Mouse (Mus musculus): ENCODE results near the gene T.

The T gene

GRCm38 (mm10) chr17:8433121-8433977 lies 874 bp upstream of the T start:
- no peak for DNase-seq (ENCODE audit: low read depth, low spot score)

GRCm38 (mm10) chr17:8436184-8436583 lies 2.0 kb downstream of the T start:
- DNase-seq (ENCODE audit: low read depth, low spot score): no peak

GRCm38 (mm10) chr17:8444062-8444461 lies 9.8 kb downstream of the T start:
- no peak for DNase-seq (ENCODE audit: low read depth, low spot score)

- no peak for DNase-seq (ENCODE audit: low read depth, low spot score)
Measured at GRCm38 (mm10) chr17:8447676-8448192, 13.5 kb downstream of the T start.

GRCm38 (mm10) chr17:8448324-8448723 lies 14.1 kb downstream of the T start:
- DNase-seq (ENCODE audit: low read depth, low spot score): no peak

- no peak for DNase-seq (ENCODE audit: low read depth, low spot score)
Measured at GRCm38 (mm10) chr17:8455196-8455595, 21.0 kb downstream of the T start.

GRCm38 (mm10) chr17:8455601-8456000 lies 21.4 kb downstream of the T start:
- DNase-seq (ENCODE audit: low read depth, low spot score): no peak

- DNase-seq (ENCODE audit: low read depth, low spot score): no peak
Measured at GRCm38 (mm10) chr17:8456856-8457460, 22.7 kb downstream of the T start.

GRCm38 (mm10) chr17:8461568-8461967 lies 27.3 kb downstream of the T start:
- peak; percentile 65 for DNase-seq (ENCODE audit: low read depth, low spot score)

- DNase-seq (ENCODE audit: low read depth, low spot score): peak; percentile 85
Measured at GRCm38 (mm10) chr17:8463482-8464128, 29.4 kb downstream of the T start.

GRCm38 (mm10) chr17:8467771-8468170 lies 33.5 kb downstream of the T start:
- no peak for DNase-seq (ENCODE audit: low read depth, low spot score)

GRCm38 (mm10) chr17:8468716-8469344 lies 34.6 kb downstream of the T start:
- peak; percentile 74 for DNase-seq (ENCODE audit: low read depth, low spot score)

GRCm38 (mm10) chr17:8478554-8478953 lies 44.3 kb downstream of the T start:
- DNase-seq (ENCODE audit: low read depth, low spot score): no peak

GRCm38 (mm10) chr17:8479493-8480128 lies 45.4 kb downstream of the T start:
- DNase-seq (ENCODE audit: low read depth, low spot score): peak; percentile 23

- DNase-seq (ENCODE audit: low read depth, low spot score): no peak
Measured at GRCm38 (mm10) chr17:8481797-8482196, 47.6 kb downstream of the T start.

GRCm38 (mm10) chr17:8482876-8483275 lies 48.7 kb downstream of the T start:
- no peak for DNase-seq (ENCODE audit: low read depth, low spot score)

- DNase-seq (ENCODE audit: low read depth, low spot score): no peak
Measured at GRCm38 (mm10) chr17:8484246-8484645, 50.0 kb downstream of the T start.

GRCm38 (mm10) chr17:8485146-8485545 lies 50.9 kb downstream of the T start:
- no peak for DNase-seq (ENCODE audit: low read depth, low spot score)

- no peak for DNase-seq (ENCODE audit: low read depth, low spot score)
Measured at GRCm38 (mm10) chr17:8487824-8488223, 53.6 kb downstream of the T start.

- no peak for DNase-seq (ENCODE audit: low read depth, low spot score)
Measured at GRCm38 (mm10) chr17:8490971-8491370, 56.7 kb downstream of the T start.

Data from forelimb bud, embryonic 11.5 days (tissue).